Mouse (Mus musculus) heart, postnatal 0 days (tissue): ENCODE data around the gene Fbxl19. TPM values are rescaled to one million over a fixed set of nuclear protein-coding genes. Genes with fewer than 3 reads are reported as not detected.

Experiments used
- ATAC-seq: fragments of 200-750 bp; cut with Nextera tagmentation; 2 replicates; pipeline ENCODE4 v1.8.0; 2017; ENCODE audit warnings: low read depth, moderate number of reproducible peaks, moderate library complexity; ENCODE audit not compliant: insufficient read depth
- DNase-seq: peaks from one replicate; pipeline ENCODE4 v3.0.0-alpha.2; 2016; ENCODE audit warnings: low spot score
- H3K27ac ChIP-seq: fragments of 300-500 bp; sonication (generic); 2 replicates; pipeline ENCODE4 v1.5.1; 2014; ENCODE audit warnings: low read depth, mild to moderate bottlenecking
- H3K27me3 ChIP-seq: fragments of 300-500 bp; sonication (generic); 2 replicates; pipeline ENCODE4 v1.6.1; 2014; ENCODE audit warnings: low read length, mixed read lengths; ENCODE audit not compliant: control insufficient read depth, insufficient read depth
- H3K36me3 ChIP-seq: fragments of 300-500 bp; sonication (generic); replicated peaks from 2 replicates; pipeline ENCODE4 v1.6.1; 2014; ENCODE audit warnings: low read length, mixed read lengths; ENCODE audit not compliant: control insufficient read depth, insufficient read depth
- H3K4me1 ChIP-seq: fragments of 300-500 bp; sonication (generic); 2 replicates; pipeline ENCODE4 v1.6.1; 2014; ENCODE audit warnings: antibody characterized with exemption; ENCODE audit not compliant: control insufficient read depth, insufficient read depth
- H3K4me2 ChIP-seq: fragments of 300-500 bp; sonication (generic); 2 replicates; pipeline ENCODE4 v1.6.1; 2014; ENCODE audit warnings: low read depth, mild to moderate bottlenecking, low read length, moderate library complexity
- H3K4me3 ChIP-seq: fragments of 300-500 bp; sonication (generic); 2 replicates; pipeline ENCODE4 v1.5.1; 2014; ENCODE audit warnings: low read depth, low read length
- H3K9ac ChIP-seq: fragments of 300-500 bp; sonication (generic); replicated peaks from 2 replicates; pipeline ENCODE4 v1.6.1; 2014; ENCODE audit warnings: low read depth, low read length, mixed read lengths
- H3K9me3 ChIP-seq: fragments of 300-500 bp; sonication (generic); replicated peaks from 2 replicates; pipeline ENCODE4 v1.6.1; 2016; ENCODE audit warnings: low read length; ENCODE audit not compliant: control insufficient read depth
- CTCF ChIP-seq: IDR thresholded peaks from 2 replicates; pipeline ENCODE4 v1.5.1; 2016; ENCODE audit warnings: antibody characterized with exemption, control low read depth, low read depth
- EP300 ChIP-seq: IDR thresholded peaks from 2 replicates; pipeline ENCODE4 v1.6.1; 2016; ENCODE audit warnings: antibody characterized with exemption, low read depth
- WGBS: fragments of 180-500 bp; shearing (Covaris S2); extraction: QIAGEN DNeasy Blood & Tissue Kit; methylation state at CpG from one replicate; pipeline ENCODE4 v1.1.7; 2014; 5-methylcytosine and 5-hydroxymethylcytosine counted together
- polyA plus RNA-seq: library from polyadenylated mRNA; unstranded; fragments of >200 nt; fragmentation: Nextera tagmentation; extraction: Ambion mirVana; gene quantifications from 2 replicates; pipeline ENCODE4 v1.2.1, GENCODE M21; 2015
- total RNA-seq: library from RNA; depleted of rRNA; stranded (reverse); fragments of >200 nt; gene quantifications from 2 replicates; pipeline ENCODE4 v1.2.3, GENCODE M21; 2014; ENCODE audit warnings: low replicate concordance

The Fbxl19 gene
- total and polyA plus RNA-seq, 2 experiments from 2014 or later: 0.42 to 21.6 TPM

DNA sequence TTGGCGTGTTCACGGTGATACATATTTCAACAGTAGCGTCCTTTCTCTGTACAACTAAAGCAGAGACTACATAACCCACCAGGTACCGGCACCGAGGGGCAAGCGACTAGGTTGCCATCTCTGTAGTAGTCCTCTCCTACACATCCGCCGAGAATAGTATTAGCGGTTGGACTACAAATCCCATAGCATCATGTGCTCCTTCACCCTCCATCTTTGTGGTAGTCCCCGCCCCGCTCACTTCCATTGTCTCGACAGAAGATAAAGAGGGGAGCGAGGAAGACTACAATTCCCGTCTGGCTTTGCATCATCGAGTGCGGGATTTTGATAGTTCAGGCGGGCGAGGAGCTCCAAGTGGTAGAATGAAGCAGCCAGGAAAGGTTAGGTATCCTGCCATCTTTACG lies 908 bp downstream of the Fbxl19 start:
- no peaks in the 10 kb centered on the region for H3K27me3 ChIP-seq
- DNase-seq (peak; percentile 100), ATAC-seq (peak; percentile 83)
- no peak for TF ChIP-seq EP300
- peak; percentile 14; the same call in 1 of the 2 replicates for TF ChIP-seq CTCF
- no peaks in the 10 kb centered on the region for H3K9me3 ChIP-seq
- peak overlapping the region; percentile 77 for H3K9ac ChIP-seq
- 0 out of 2 replicates have a peak, but pooled peaks cover 6% of the 10 kb centered on the region for H3K4me1 ChIP-seq
- peak overlapping the region; percentile 100 for H3K4me2 ChIP-seq
- WGBS: under 1% methylated on average over 19 of the region's 19 CpGs
- H3K36me3 ChIP-seq: peaks cover 21% of the 10 kb centered on the region
- peak overlapping the region; percentile 80 for H3K27ac ChIP-seq
- peak overlapping the region; percentile 82 for H3K4me3 ChIP-seq

DNA sequence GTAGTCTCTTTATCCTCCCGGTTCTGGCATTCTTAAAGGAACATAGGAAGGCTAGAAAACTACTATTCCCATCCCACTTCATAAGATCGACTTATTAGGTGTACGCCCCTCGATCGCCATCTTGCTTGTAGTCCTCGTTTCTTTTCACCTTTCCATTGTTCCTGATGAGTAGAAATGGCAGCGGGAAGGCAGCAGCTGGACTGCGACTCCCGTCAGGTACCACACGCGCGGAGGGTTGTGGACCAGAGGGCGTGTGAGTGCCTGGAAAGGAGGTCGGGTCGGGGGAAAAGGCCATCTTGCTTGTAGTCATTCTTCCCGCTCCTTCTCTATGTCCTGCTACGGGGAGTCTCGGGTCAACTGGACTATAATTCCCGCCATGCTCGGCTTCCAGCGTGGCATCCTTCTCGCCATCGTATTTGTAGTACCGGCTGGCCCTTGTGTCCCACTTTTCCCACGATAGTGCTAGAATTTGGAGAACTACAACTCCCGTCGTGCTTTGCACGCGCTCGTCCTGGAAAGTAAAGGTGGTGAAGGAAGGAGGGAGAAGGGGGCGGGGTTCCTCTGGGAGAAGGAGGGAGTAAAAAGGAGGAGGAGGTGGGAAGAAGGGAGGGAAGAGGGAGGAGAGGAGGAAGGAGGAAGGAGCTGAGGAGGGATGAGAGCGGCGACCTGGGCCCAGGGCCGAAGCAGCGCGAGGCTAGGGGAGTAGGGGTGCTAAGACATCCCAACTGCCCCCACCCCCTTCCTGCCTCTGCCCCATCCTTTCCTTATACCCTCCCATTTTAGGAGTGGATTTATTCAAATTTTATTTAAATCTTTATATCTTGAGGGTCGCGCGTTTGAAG lies 1.5 kb downstream of the Fbxl19 start:
- Histone ChIP-seq H3K9me3 (no peaks in the 10 kb centered on the region), H3K36me3 (peaks cover 27% of the 10 kb centered on the region), H3K4me1 (0 out of 2 replicates have a peak, but pooled peaks cover 6% of the 10 kb centered on the region), H3K4me2 (peak overlapping the region; percentile 100), H3K27ac (peak overlapping the region; percentile 80), H3K9ac (peak overlapping the region; percentile 77), H3K27me3 (no peaks in the 10 kb centered on the region), H3K4me3 (peak overlapping the region; percentile 82)
- DNase-seq (peak; percentile 99), ATAC-seq (peak; percentile 93)
- WGBS: under 1% methylated on average over 34 of the region's 39 CpGs
- TF ChIP-seq CTCF: no peak
- no peak for TF ChIP-seq EP300

DNA sequence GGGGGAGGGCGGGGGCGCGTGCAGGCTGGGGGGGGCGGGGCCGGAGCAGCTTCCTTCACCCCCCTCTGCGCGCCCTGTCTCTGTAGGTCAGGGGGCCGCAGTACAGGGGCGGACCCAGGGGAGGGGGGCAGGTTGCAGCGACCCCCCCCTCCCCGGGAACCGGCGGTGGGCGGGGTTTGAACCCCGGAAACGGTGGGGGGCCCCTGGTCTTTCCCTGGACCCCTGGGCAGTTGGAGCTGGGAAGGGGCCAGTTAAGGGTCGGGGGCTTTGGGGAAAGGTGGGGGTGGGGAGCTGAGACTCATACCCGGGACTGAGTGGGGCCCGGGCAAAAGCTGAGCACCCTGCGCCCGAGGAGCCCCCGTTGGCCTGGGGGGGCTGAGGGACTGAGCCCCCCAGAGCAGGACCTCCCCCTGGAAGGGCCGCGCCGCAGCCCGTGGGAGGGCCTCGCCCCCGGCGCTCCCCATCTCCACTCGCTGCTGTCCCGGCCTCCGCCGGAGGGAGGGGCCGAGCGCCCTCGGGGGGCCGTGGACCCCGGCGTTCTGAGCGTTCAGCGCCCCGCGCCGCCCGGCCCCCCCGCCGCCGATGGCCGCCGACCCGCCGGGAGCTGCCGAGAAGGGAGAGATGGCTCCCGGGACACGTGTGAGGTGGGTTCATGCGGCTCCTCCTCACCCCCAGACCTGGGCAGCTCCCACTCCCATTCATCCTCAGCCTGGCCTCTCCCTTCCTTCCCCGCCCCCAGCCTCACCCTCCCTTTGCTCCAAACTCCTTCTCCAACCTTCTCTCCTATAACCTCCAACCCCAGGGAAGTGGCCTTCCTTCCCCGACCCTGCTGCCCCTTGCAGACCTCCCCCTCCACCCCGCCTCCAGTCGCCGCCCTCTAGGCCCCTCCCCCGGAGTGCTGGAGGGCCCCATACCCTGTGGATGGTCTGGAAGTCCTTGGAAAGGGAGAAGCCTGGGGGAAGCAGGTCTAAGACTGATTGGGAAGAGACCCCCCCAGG lies 2.5 kb downstream of the Fbxl19 start:
- ATAC-seq (no peak), DNase-seq (no peak)
- Histone ChIP-seq H3K4me2 (peak overlapping the region; percentile 100), H3K4me3 (peak overlapping the region; percentile 82), H3K27me3 (no peaks in the 10 kb centered on the region), H3K27ac (peak overlapping the region; percentile 38), H3K9me3 (no peaks in the 10 kb centered on the region), H3K4me1 (0 out of 2 replicates have a peak, but pooled peaks cover 6% of the 10 kb centered on the region), H3K9ac (peak overlapping the region; percentile 77), H3K36me3 (peaks cover 36% of the 10 kb centered on the region)
- 2% methylated on average over 25 of the region's 62 CpGs for whole genome bisulfite sequencing
- TF ChIP-seq CTCF (no peak), EP300 (no peak)

DNA sequence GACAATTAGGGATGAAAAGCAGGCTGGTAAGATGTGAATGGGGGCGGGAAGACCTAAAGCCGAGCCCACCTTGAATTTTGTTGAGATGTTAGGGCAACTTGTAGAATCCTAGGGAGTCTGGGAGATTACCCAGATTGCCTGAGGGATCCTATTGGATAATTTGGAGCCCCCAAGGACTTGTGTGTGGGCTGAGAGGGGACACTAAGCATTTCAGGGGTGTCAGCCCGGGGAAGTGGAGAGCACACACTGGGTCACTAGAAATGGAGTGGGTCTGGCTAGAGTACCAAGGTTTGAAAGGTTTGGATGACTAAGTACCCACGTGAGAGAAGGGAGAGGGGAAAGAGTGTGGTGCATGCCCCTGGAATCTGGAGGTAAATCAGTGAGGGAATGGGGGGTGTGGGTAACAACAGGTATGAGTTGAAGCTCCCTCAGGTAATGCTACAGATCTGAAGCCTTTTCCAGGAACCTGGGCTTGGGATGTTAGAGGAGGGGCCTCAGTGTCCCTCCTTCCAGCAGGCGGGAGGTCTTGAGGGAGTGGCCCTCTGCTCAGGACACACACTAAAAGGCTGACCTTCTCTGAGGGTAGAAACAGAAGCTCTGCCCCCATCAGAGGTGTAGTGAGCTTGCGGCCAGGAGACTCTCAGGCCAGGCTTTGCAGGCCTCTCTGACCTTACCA lies 3.4 kb downstream of the Fbxl19 start:
- TF ChIP-seq EP300 (no peak), CTCF (no peak)
- Histone ChIP-seq H3K9ac (peak overlapping the region; percentile 77; the same call in 1 of the 2 replicates), H3K4me2 (peak overlapping the region; percentile 100), H3K27ac (no peak overlapping the region), H3K9me3 (no peaks in the 10 kb centered on the region), H3K36me3 (peaks cover 45% of the 10 kb centered on the region), H3K4me3 (no peak overlapping the region), H3K27me3 (no peaks in the 10 kb centered on the region), H3K4me1 (0 out of 2 replicates have a peak, but pooled peaks cover 6% of the 10 kb centered on the region)
- DNase-seq (no peak), ATAC-seq (no peak)
- 75% methylated on average over 6 of the region's 6 CpGs for WGBS

DNA sequence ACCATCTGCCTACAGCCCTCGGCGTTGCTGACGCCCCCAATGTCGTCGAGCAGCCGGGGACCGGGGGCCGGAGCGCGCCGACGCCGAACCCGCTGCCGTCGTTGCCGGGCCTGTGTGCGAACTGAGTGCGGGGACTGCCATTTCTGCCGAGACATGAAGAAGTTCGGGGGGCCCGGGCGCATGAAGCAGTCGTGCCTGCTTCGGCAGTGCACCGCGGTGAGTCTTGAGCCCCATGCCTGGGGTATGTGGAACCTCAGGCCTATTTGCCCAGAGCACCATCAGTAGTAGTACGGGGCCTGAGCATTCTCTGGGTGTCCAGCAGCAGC lies 3.9 kb downstream of the Fbxl19 start:
- no peak for TF ChIP-seq EP300
- no peak for TF ChIP-seq CTCF
- Histone ChIP-seq H3K9ac (no peak overlapping the region), H3K9me3 (no peaks in the 10 kb centered on the region), H3K27me3 (no peaks in the 10 kb centered on the region), H3K4me3 (no peak overlapping the region), H3K27ac (no peak overlapping the region), H3K4me2 (no peak overlapping the region), H3K4me1 (0 out of 2 replicates have a peak, but pooled peaks cover 6% of the 10 kb centered on the region), H3K36me3 (peaks cover 50% of the 10 kb centered on the region)
- DNase-seq (no peak), ATAC-seq (no peak)
- 93% methylated on average over 28 of the region's 28 CpGs for WGBS
